Mouse (Mus musculus) forebrain, embryonic 13.5 days (tissue): ENCODE data around the gene Olfr851. TPM values are rescaled to one million over a fixed set of nuclear protein-coding genes. Genes with fewer than 3 reads are reported as not detected.

ENCODE experiments used
- ATAC-seq: fragments of 200-750 bp; cut with Nextera tagmentation; 2 replicates; pipeline ENCODE4 v1.8.0; 2017
- H3K27ac ChIP-seq: fragments of 300-500 bp; sonication (generic); 2 replicates; pipeline ENCODE4 v1.5.1; 2015; ENCODE audit warnings: inconsistent platforms, mild to moderate bottlenecking, moderate library complexity
- H3K27me3 ChIP-seq: fragments of 300-500 bp; sonication (generic); 2 replicates; pipeline ENCODE4 v1.6.1; 2015; ENCODE audit warnings: mild to moderate bottlenecking, inconsistent platforms
- H3K36me3 ChIP-seq: fragments of 300-500 bp; sonication (generic); 2 replicates; pipeline ENCODE4 v1.6.1; 2015; ENCODE audit warnings: mild to moderate bottlenecking, inconsistent platforms; ENCODE audit not compliant: poor library complexity, severe bottlenecking
- H3K4me1 ChIP-seq: fragments of 300-500 bp; sonication (generic); 2 replicates; pipeline ENCODE4 v1.6.1; 2015; ENCODE audit warnings: inconsistent platforms
- H3K4me2 ChIP-seq: fragments of 300-500 bp; sonication (generic); 2 replicates; pipeline ENCODE4 v1.6.1; 2015; ENCODE audit warnings: inconsistent platforms, mild to moderate bottlenecking, moderate library complexity
- H3K4me3 ChIP-seq: fragments of 300-500 bp; sonication (generic); 2 replicates; pipeline ENCODE4 v1.5.1; 2015; ENCODE audit warnings: mild to moderate bottlenecking, inconsistent platforms
- H3K9ac ChIP-seq: fragments of 300-500 bp; sonication (generic); 2 replicates; pipeline ENCODE4 v1.6.1; 2015; ENCODE audit warnings: mild to moderate bottlenecking, inconsistent platforms
- H3K9me3 ChIP-seq: fragments of 300-500 bp; sonication (generic); replicated peaks from 2 replicates; pipeline ENCODE4 v1.6.1; 2016; ENCODE audit warnings: inconsistent platforms
- WGBS: fragments of 180-500 bp; shearing (Covaris S2); methylation state at CpG from one replicate; pipeline ENCODE4 v1.1.7; 2015; 5-methylcytosine and 5-hydroxymethylcytosine counted together
- polyA plus RNA-seq: library from polyadenylated mRNA; unstranded; fragments of >200 nt; fragmentation: Nextera tagmentation; extraction: Ambion mirVana; gene quantifications from 2 replicates; pipeline ENCODE4 v1.2.1, GENCODE M21; 2015

Olfr851 gene
- not detected in 2 replicates for polyA plus RNA-seq

GRCm38 (mm10) chr9:19492995-19493394, at the start of gene Olfr851:
TSS of gene Olfr851 (plus strand) at chr9:19493295.
- H3K4me2 ChIP-seq: no peak within 1 kb of the TSS
- ATAC-seq: no peak

GRCm38 (mm10) chr9:19478148-19478547, 14.9 kb upstream of the Olfr851 start, which contains the start of gene Olfr850:
TSS of gene Olfr850 (minus strand) at chr9:19478248.
- no peak for ATAC-seq
- H3K27me3 ChIP-seq: no peaks in the 10 kb centered on the region
- H3K9ac ChIP-seq: no peak within 1 kb of the TSS

More at GRCm38 (mm10) chr9:19492995-19493394, at the start of gene Olfr851:
- peaks cover 20% of the 10 kb centered on the region for H3K9me3 ChIP-seq
- H3K9ac ChIP-seq: no peak within 1 kb of the TSS
- H3K36me3 ChIP-seq: no peaks in the 10 kb centered on the region
- H3K4me3 ChIP-seq: no peak within 1 kb of the TSS
- H3K27ac ChIP-seq: no peak within 1 kb of the TSS
- no peaks in the 10 kb centered on the region for H3K4me1 ChIP-seq
- H3K27me3 ChIP-seq: no peaks in the 10 kb centered on the region

GRCm38 (mm10) chr9:19540976-19541375, 47.9 kb downstream of the Olfr851 start, which contains the start of gene Olfr853:
TSS of gene Olfr853 (minus strand) at chr9:19541076.
- Histone ChIP-seq H3K27ac (no peak within 1 kb of the TSS), H3K27me3 (no peaks in the 10 kb centered on the region), H3K9ac (no peak within 1 kb of the TSS), H3K4me2 (no peak within 1 kb of the TSS), H3K36me3 (no peaks in the 10 kb centered on the region), H3K4me3 (no peak within 1 kb of the TSS), H3K4me1 (no peaks in the 10 kb centered on the region), H3K9me3 (peaks cover 26% of the 10 kb centered on the region)
- ATAC-seq: no peak
- 78% methylated on average over 1 of the region's 1 CpGs for WGBS

More at GRCm38 (mm10) chr9:19478148-19478547, 14.9 kb upstream of the Olfr851 start, which contains the start of gene Olfr850:
- H3K36me3 ChIP-seq: no peaks in the 10 kb centered on the region
- peaks cover 11% of the 10 kb centered on the region; the same call in 1 of the 2 replicates for H3K9me3 ChIP-seq
- no peak within 1 kb of the TSS for H3K27ac ChIP-seq
- H3K4me1 ChIP-seq: no peaks in the 10 kb centered on the region
- H3K4me2 ChIP-seq: no peak within 1 kb of the TSS
- H3K4me3 ChIP-seq: no peak within 1 kb of the TSS

Other genes with a start within 250 kb of the Olfr851 start
- not detected in 2 replicates for gene Olfr843, start 241.3 kb upstream of the Olfr851 start, polyA plus RNA-seq
- not detected in 2 replicates for gene Olfr844, start 176.9 kb upstream of the Olfr851 start, polyA plus RNA-seq
- gene Olfr845, start 156.8 kb upstream of the Olfr851 start, polyA plus RNA-seq: not detected in 2 replicates
- gene Olfr846, start 129.3 kb upstream of the Olfr851 start, polyA plus RNA-seq: not detected in 2 replicates
- gene Olfr847, start 114.6 kb upstream of the Olfr851 start, polyA plus RNA-seq: not detected in 2 replicates
- gene Olfr849, start 53.0 kb upstream of the Olfr851 start, polyA plus RNA-seq: not detected in 2 replicates
- not detected in 2 replicates for gene Olfr850, start 15.0 kb upstream of the Olfr851 start, polyA plus RNA-seq
- gene Olfr853, start 47.8 kb downstream of the Olfr851 start, polyA plus RNA-seq: not detected in 2 replicates
- not detected in 2 replicates for gene Olfr854, start 74.1 kb downstream of the Olfr851 start, polyA plus RNA-seq
- not detected in 2 replicates for gene Olfr855, start 89.3 kb downstream of the Olfr851 start, polyA plus RNA-seq
- gene Zfp317, start 128.8 kb downstream of the Olfr851 start, polyA plus RNA-seq: 44.4 and 44.8 TPM in 2 replicates
- not detected in 2 replicates for gene Olfr857, start 216.1 kb downstream of the Olfr851 start, polyA plus RNA-seq